Mouse (Mus musculus) neural tube, embryonic 13.5 days (tissue): ENCODE results near the gene Adh6a. TPM values are rescaled to one million over a fixed set of nuclear protein-coding genes. Genes with fewer than 3 reads are reported as not detected.

Experiments
- ATAC-seq: fragments of 200-750 bp; cut with Nextera tagmentation; 2 replicates; pipeline ENCODE4 v1.8.0; 2017; ENCODE audit warnings: low read depth, mild to moderate bottlenecking, moderate TSS enrichment, moderate library complexity
- H3K27ac ChIP-seq: fragments of 300-500 bp; sonication (generic); replicated peaks from 2 replicates; pipeline ENCODE4 v1.5.1; 2015; ENCODE audit warnings: moderate library complexity, mild to moderate bottlenecking, inconsistent platforms
- H3K27me3 ChIP-seq: fragments of 300-500 bp; sonication (generic); 2 replicates; pipeline ENCODE4 v1.6.1; 2015; ENCODE audit warnings: mild to moderate bottlenecking, inconsistent platforms
- H3K36me3 ChIP-seq: fragments of 300-500 bp; sonication (generic); 2 replicates; pipeline ENCODE4 v1.6.1; 2015; ENCODE audit warnings: mild to moderate bottlenecking, inconsistent platforms
- H3K4me1 ChIP-seq: fragments of 300-500 bp; sonication (generic); replicated peaks from 2 replicates; pipeline ENCODE4 v1.6.1; 2015; ENCODE audit warnings: inconsistent platforms
- H3K4me2 ChIP-seq: fragments of 300-500 bp; sonication (generic); 2 replicates; pipeline ENCODE4 v1.6.1; 2015; ENCODE audit warnings: inconsistent platforms, mild to moderate bottlenecking, moderate library complexity
- H3K4me3 ChIP-seq: fragments of 300-500 bp; sonication (generic); 2 replicates; pipeline ENCODE4 v1.5.1; 2015; ENCODE audit warnings: mild to moderate bottlenecking, inconsistent platforms
- H3K9ac ChIP-seq: fragments of 300-500 bp; sonication (generic); 2 replicates; pipeline ENCODE4 v1.6.1; 2015; ENCODE audit warnings: moderate library complexity, mild to moderate bottlenecking, inconsistent platforms
- H3K9me3 ChIP-seq: fragments of 300-500 bp; sonication (generic); 2 replicates; pipeline ENCODE4 v1.6.1; 2016; ENCODE audit warnings: inconsistent platforms
- WGBS: fragments of 180-500 bp; shearing (Covaris S2); methylation state at CpG from one replicate; pipeline ENCODE4 v1.1.7; 2015; 5-methylcytosine and 5-hydroxymethylcytosine counted together
- polyA plus RNA-seq: library from polyadenylated mRNA; unstranded; fragments of >200 nt; fragmentation: Nextera tagmentation; extraction: Ambion mirVana; gene quantifications from 2 replicates; pipeline ENCODE4 v1.2.1, GENCODE M21; 2015

Gene Adh6a
- polyA plus RNA-seq, 1 experiment from 2014 or later = 0.14 TPM

DNA sequence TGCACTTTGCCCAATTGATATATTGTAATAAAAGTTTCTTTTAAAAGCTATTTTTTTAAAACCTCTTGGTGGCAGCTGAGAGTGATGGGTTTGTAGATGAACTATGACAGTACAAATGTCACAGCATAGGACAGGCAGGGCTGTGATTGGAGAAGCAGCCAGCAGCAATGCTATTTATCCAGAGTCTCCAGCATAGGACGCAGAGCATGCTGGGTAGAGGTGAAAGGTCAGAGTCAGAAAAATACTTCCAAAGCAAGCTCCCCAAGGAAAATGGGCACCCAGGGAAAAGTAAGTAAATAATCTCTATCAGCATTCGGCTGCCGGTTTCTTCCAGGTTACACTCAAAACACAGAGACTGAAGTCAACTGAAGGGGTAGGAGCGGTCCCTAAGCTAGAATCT is 60.8 kb downstream of the Adh6a start:
- Histone ChIP-seq H3K4me2 (no peak overlapping the region), H3K27me3 (no peaks in the 10 kb centered on the region), H3K27ac (no peak overlapping the region), H3K9ac (no peak overlapping the region), H3K9me3 (no peaks in the 10 kb centered on the region), H3K4me1 (no peaks in the 10 kb centered on the region), H3K4me3 (no peak overlapping the region), H3K36me3 (no peaks in the 10 kb centered on the region)
- no peak for ATAC-seq
- WGBS = 86% methylated on average over 4 of the region's 4 CpGs

DNA sequence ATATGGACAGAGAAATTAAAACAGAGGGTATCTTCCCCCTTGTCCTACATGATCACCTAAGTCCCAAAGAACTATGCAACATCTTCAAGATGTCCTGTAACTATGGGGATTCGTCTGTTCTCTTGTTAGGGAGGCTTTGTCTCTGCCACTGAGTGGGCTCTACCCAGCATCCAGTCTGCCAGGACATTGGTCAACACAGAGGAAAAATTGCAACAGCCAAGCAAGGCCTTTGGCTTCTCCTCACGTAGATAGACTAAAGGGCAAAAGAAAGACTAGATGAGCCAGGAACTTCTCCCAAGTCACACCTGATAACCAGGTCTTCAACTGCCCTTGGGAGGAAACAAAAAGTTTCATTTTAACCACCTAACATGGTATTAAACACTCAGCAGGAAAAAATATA is 62.1 kb downstream of the Adh6a start:
- Histone ChIP-seq H3K4me1 (no peaks in the 10 kb centered on the region), H3K4me2 (no peak overlapping the region), H3K9ac (no peak overlapping the region), H3K9me3 (no peaks in the 10 kb centered on the region), H3K27ac (no peak overlapping the region), H3K36me3 (no peaks in the 10 kb centered on the region), H3K4me3 (no peak overlapping the region), H3K27me3 (no peaks in the 10 kb centered on the region)
- ATAC-seq = no peak
- WGBS = 85% methylated on average over 2 of the region's 2 CpGs

Other genes starting within 250 kb of the Adh6a start
- gene 1110002E22Rik, start 248.2 kb upstream of the Adh6a start, polyA plus RNA-seq = 0.13 and 0.22 TPM in 2 replicates
- gene Gm5105, start 245.9 kb upstream of the Adh6a start, polyA plus RNA-seq = 0.15 TPM in 1 of 2 replicates, not detected in the other
- gene Trmt10a, start 169.8 kb upstream of the Adh6a start, polyA plus RNA-seq = 7.2 and 9.0 TPM in 2 replicates
- gene Mttp, start 168.3 kb upstream of the Adh6a start, polyA plus RNA-seq = 7.6 and 10.4 TPM in 2 replicates
- gene 4930579F01Rik, start 119.5 kb upstream of the Adh6a start, polyA plus RNA-seq = not detected in 2 replicates
- gene Adh7, start 95.5 kb upstream of the Adh6a start, polyA plus RNA-seq = 0.14 and 0.41 TPM in 2 replicates
- 3.6 and 7.9 TPM in 2 replicates for gene Adh1, start 52.3 kb upstream of the Adh6a start, polyA plus RNA-seq
- gene Adh6b, start 28.5 kb downstream of the Adh6a start, polyA plus RNA-seq = 0.17 and 0.29 TPM in 2 replicates
- gene Adh4, start 102.2 kb downstream of the Adh6a start, polyA plus RNA-seq = not detected in 2 replicates
- gene Adh5, start 129.8 kb downstream of the Adh6a start, polyA plus RNA-seq = 218 and 255 TPM in 2 replicates
- gene Metap1, start 176.2 kb downstream of the Adh6a start, polyA plus RNA-seq = 46.1 and 53.1 TPM in 2 replicates
- 300 and 384 TPM in 2 replicates for gene Eif4e, start 212.9 kb downstream of the Adh6a start, polyA plus RNA-seq